Mouse (Mus musculus): Measurements from ENCODE around the gene Dtd1.
A peak's percentile ranks its signal among the peaks of the same experiment; 100 is the strongest.

Dtd1 gene

GRCm38 (mm10) chr2:144641991-144642390 lies 42.3 kb downstream of the Dtd1 start:
- peak in 1 of 2 experiments; percentile 25 for DNase-seq

- DNase-seq = no peak
These were observed 46.7 kb downstream of the Dtd1 start for GRCm38 (mm10) chr2:144646360-144646759.

GRCm38 (mm10) chr2:144647151-144647550 lies 47.5 kb downstream of the Dtd1 start:
- DNase-seq = no peak

GRCm38 (mm10) chr2:144649960-144650359 lies 50.3 kb downstream of the Dtd1 start:
- DNase-seq = no peak

GRCm38 (mm10) chr2:144652841-144653240 lies 53.1 kb downstream of the Dtd1 start:
- no peak for DNase-seq

GRCm38 (mm10) chr2:144655307-144655706 lies 55.6 kb downstream of the Dtd1 start:
- no peak for DNase-seq

GRCm38 (mm10) chr2:144668507-144668906 lies 68.8 kb downstream of the Dtd1 start:
- no peak for DNase-seq

GRCm38 (mm10) chr2:144670289-144670930 lies 70.7 kb downstream of the Dtd1 start:
- DNase-seq = no peak

GRCm38 (mm10) chr2:144672397-144672796 lies 72.7 kb downstream of the Dtd1 start:
- DNase-seq = no peak

GRCm38 (mm10) chr2:144676546-144677228 lies 77.0 kb downstream of the Dtd1 start:
- peak in 1 of 2 experiments; percentile 54 for DNase-seq

GRCm38 (mm10) chr2:144677229-144677571 lies 77.5 kb downstream of the Dtd1 start:
- DNase-seq = no peak

GRCm38 (mm10) chr2:144678779-144679178 lies 79.1 kb downstream of the Dtd1 start:
- DNase-seq = no peak

- peak in 1 of 2 experiments; percentile 67 for DNase-seq
These were observed 79.7 kb downstream of the Dtd1 start for GRCm38 (mm10) chr2:144679394-144679793.

- DNase-seq = peak in 1 of 2 experiments; percentile 31
These were observed 92.6 kb downstream of the Dtd1 start for GRCm38 (mm10) chr2:144692219-144692732.

- no peak for DNase-seq
These were observed 93.1 kb downstream of the Dtd1 start for GRCm38 (mm10) chr2:144692777-144693176.

GRCm38 (mm10) chr2:144694923-144695322 lies 95.2 kb downstream of the Dtd1 start:
- DNase-seq = no peak

GRCm38 (mm10) chr2:144698046-144698445 lies 98.3 kb downstream of the Dtd1 start:
- no peak for DNase-seq

- no peak for DNase-seq
These were observed 100.9 kb downstream of the Dtd1 start for GRCm38 (mm10) chr2:144700608-144701007.

GRCm38 (mm10) chr2:144701415-144702149 lies 101.9 kb downstream of the Dtd1 start:
- no peak for DNase-seq

- DNase-seq = no peak
These were observed 109.6 kb downstream of the Dtd1 start for GRCm38 (mm10) chr2:144709285-144709684.

GRCm38 (mm10) chr2:144709704-144710103 lies 110.0 kb downstream of the Dtd1 start:
- no peak for DNase-seq

GRCm38 (mm10) chr2:144714596-144714995 lies 114.9 kb downstream of the Dtd1 start:
- no peak for DNase-seq

GRCm38 (mm10) chr2:144715211-144715768 lies 115.6 kb downstream of the Dtd1 start:
- no peak for DNase-seq

Data from lung, postnatal 4 days (tissue).